Mouse (Mus musculus): ENCODE data around the gene Tmem200b. TPM values are rescaled to one million over a fixed set of nuclear protein-coding genes. Genes with fewer than 3 reads are reported as not detected.

The Tmem200b gene
- total RNA-seq, 1 experiment, result 1.8 TPM

DNA sequence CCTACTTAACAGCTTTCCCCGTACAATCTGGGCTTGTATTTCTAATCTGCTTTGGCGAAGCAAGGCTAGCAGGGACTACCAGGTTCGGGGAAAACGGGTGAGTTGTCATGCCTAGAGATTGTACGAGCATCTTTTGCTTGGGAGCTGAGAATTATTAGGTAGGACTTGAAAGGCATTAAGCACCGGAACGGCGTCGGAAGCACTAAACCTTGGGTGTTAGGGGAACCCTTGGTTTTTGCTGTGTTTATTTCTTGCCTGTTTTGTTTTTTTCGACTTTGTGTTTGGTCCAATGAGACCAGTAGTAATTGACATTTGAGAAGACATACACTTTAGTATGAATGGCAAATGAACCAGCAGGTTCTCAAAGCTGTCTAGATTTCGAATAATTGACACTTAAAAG lies 47.0 kb upstream of the Tmem200b start:
- Histone ChIP-seq H3K4me1 (ENCODE audit: control insufficient read depth in 2 of 2, insufficient read depth in 2 of 2, low read length in 2 of 2, poor library complexity in 1 of 2) (peaks cover 5 to 14% of the 10 kb centered on the region in 2 experiments; a peak in 3 of 4 replicates), H3K9me3 (ENCODE audit: control insufficient read depth, insufficient read depth, low read depth, low read length) (no peaks in the 10 kb centered on the region), H3K36me3 (ENCODE audit: control insufficient read depth, insufficient read depth, low read length, poor library complexity, severe bottlenecking) (peaks cover 2% of the 10 kb centered on the region; the same call in 1 of the 2 replicates), H3K9ac (ENCODE audit: insufficient read depth, low read depth, low read length, poor library complexity, severe bottlenecking) (peak overlapping the region; percentile 100), H3K27ac (ENCODE audit: insufficient read depth, low read depth, low read length, poor library complexity, severe bottlenecking) (no peak overlapping the region), H3K4me3 (ENCODE audit: insufficient read depth in 1 of 2, low read depth in 1 of 2, low read length in 2 of 2, poor library complexity in 1 of 2, severe bottlenecking in 1 of 2) (peak overlapping the region; percentile 98 to 99)
- in situ Hi-C loops (cut with MboI; ENCODE audit: low sequenced_read_pairs in 2 of 2, unreplicated experiment in 2 of 2), result no loop called here
- no peak for DNase-seq (ENCODE audit: low read depth, low spot score)
- TF ChIP-seq MAFK (IDR thresholded peaks at IDR 0.05; ENCODE audit: insufficient read depth, low read depth, low read length) (no peak), ZNF384 (IDR thresholded peaks at IDR 0.05; ENCODE audit: low read depth, low read length) (no peak), ZC3H11A (IDR thresholded peaks at IDR 0.05; ENCODE audit: borderline replicate concordance, low read depth, low read length) (no peak), HCFC1 (IDR thresholded peaks at IDR 0.05; ENCODE audit: borderline replicate concordance, insufficient read depth, low read length) (no peak), CHD2 (IDR thresholded peaks at IDR 0.05; ENCODE audit: low read depth, low read length) (no peak)

DNA sequence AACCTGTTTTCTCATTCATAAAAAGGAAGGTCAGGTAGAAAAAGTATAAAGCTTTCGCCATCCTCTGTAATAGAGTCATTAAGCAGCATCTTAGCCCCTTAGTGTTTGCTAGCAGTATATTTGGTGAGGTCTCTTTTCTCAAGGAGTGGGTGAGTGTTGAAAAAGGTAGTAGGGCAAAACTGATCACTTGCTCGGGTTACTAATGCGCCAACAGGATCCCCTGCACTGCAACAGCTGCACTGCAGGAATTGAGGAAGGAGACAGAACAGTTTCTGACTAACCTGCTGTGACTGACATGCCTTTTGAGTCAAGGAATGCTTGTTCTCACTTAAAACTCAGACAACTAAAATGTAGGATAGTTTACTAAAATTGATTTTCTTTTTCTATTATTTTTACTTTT lies 46.3 kb upstream of the Tmem200b start:
- in situ Hi-C loops (cut with MboI; ENCODE audit: low sequenced_read_pairs in 2 of 2, unreplicated experiment in 2 of 2), result no loop called here
- DNase-seq (ENCODE audit: low read depth, low spot score), result no peak
- H3K9me3 ChIP-seq (ENCODE audit: control insufficient read depth, insufficient read depth, low read depth, low read length), result no peaks in the 10 kb centered on the region
- no peak overlapping the region for H3K27ac ChIP-seq (ENCODE audit: insufficient read depth, low read depth, low read length, poor library complexity, severe bottlenecking)
- peaks cover 1% of the 10 kb centered on the region; the same call in 1 of the 2 replicates for H3K36me3 ChIP-seq (ENCODE audit: control insufficient read depth, insufficient read depth, low read length, poor library complexity, severe bottlenecking)
- TF ChIP-seq CHD2 (IDR thresholded peaks at IDR 0.05; ENCODE audit: low read depth, low read length) (no peak), ZNF384 (IDR thresholded peaks at IDR 0.05; ENCODE audit: low read depth, low read length) (no peak), MAFK (IDR thresholded peaks at IDR 0.05; ENCODE audit: insufficient read depth, low read depth, low read length) (no peak), HCFC1 (IDR thresholded peaks at IDR 0.05; ENCODE audit: borderline replicate concordance, insufficient read depth, low read length) (no peak), ZC3H11A (IDR thresholded peaks at IDR 0.05; ENCODE audit: borderline replicate concordance, low read depth, low read length) (no peak)
- H3K4me3 ChIP-seq (ENCODE audit: insufficient read depth in 1 of 2, low read depth in 1 of 2, low read length in 2 of 2, poor library complexity in 1 of 2, severe bottlenecking in 1 of 2), result peak overlapping the region in 1 of 2 experiments; percentile 99; a peak in 2 of 4 replicates
- no peak overlapping the region; the same call in 1 of the 2 replicates for H3K9ac ChIP-seq (ENCODE audit: insufficient read depth, low read depth, low read length, poor library complexity, severe bottlenecking)
- H3K4me1 ChIP-seq (ENCODE audit: control insufficient read depth in 2 of 2, insufficient read depth in 2 of 2, low read length in 2 of 2, poor library complexity in 1 of 2), result peaks cover 5 to 14% of the 10 kb centered on the region in 2 experiments; a peak in 3 of 4 replicates

DNA sequence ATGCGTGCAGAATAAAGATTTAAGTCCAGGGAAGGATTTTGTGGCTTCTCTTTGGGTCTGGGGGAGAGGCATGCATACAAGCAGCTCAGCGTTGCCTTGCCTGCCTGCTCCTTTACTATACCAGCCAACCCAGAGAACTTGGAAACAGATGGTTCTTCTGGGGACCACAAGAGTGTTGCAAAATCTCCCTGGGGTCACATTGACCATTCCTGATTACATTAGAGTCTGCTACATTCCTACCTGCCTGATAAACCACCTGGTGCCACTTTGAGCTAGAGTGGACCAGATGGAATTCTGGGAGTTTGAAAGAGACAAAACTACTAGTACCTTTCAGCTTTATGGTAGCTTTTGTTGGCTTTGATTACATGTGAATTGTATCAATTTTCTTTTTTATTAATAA lies 44.7 kb upstream of the Tmem200b start:
- DNase-seq (ENCODE audit: low read depth, low spot score), result no peak
- H3K27ac ChIP-seq (ENCODE audit: insufficient read depth, low read depth, low read length, poor library complexity, severe bottlenecking), result no peak overlapping the region
- peaks cover 5 to 14% of the 10 kb centered on the region in 2 experiments; a peak in 3 of 4 replicates for H3K4me1 ChIP-seq (ENCODE audit: control insufficient read depth in 2 of 2, insufficient read depth in 2 of 2, low read length in 2 of 2, poor library complexity in 1 of 2)
- TF ChIP-seq ZNF384 (IDR thresholded peaks at IDR 0.05; ENCODE audit: low read depth, low read length), result no peak
- TF ChIP-seq CHD2 (IDR thresholded peaks at IDR 0.05; ENCODE audit: low read depth, low read length), result no peak
- no peak for TF ChIP-seq ZC3H11A (IDR thresholded peaks at IDR 0.05; ENCODE audit: borderline replicate concordance, low read depth, low read length)
- TF ChIP-seq HCFC1 (IDR thresholded peaks at IDR 0.05; ENCODE audit: borderline replicate concordance, insufficient read depth, low read length), result no peak
- TF ChIP-seq MAFK (IDR thresholded peaks at IDR 0.05; ENCODE audit: insufficient read depth, low read depth, low read length), result no peak
- no peaks in the 10 kb centered on the region for H3K36me3 ChIP-seq (ENCODE audit: control insufficient read depth, insufficient read depth, low read length, poor library complexity, severe bottlenecking)
- no peak overlapping the region for H3K4me3 ChIP-seq (ENCODE audit: insufficient read depth in 1 of 2, low read depth in 1 of 2, low read length in 2 of 2, poor library complexity in 1 of 2, severe bottlenecking in 1 of 2)
- no peak overlapping the region for H3K9ac ChIP-seq (ENCODE audit: insufficient read depth, low read depth, low read length, poor library complexity, severe bottlenecking)
- no peaks in the 10 kb centered on the region for H3K9me3 ChIP-seq (ENCODE audit: control insufficient read depth, insufficient read depth, low read depth, low read length)
- in situ Hi-C loops (cut with MboI; ENCODE audit: low sequenced_read_pairs in 2 of 2, unreplicated experiment in 2 of 2), result no loop called here

DNA sequence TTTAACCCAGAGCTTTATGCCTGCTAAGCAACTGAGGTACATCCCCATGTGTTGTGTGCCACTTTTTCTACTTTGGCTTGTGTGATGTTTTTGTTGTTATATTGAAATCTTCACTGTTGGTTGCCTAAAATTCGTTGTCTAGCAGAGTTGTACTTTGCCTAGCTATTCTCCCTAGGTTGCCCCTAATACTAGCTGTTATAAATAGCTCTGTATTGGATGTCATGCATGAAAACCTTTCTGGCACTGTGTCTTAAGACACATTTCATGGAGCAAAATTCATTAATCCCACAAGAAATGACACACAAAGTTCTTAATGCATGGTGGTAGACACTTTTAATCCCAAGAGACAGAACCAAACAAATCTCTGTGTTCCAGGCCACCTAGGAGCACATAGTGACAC lies 41.9 kb upstream of the Tmem200b start:
- no peak for DNase-seq (ENCODE audit: low read depth, low spot score)
- in situ Hi-C loops (cut with MboI; ENCODE audit: low sequenced_read_pairs in 2 of 2, unreplicated experiment in 2 of 2), result no loop called here
- no peaks in the 10 kb centered on the region for H3K9me3 ChIP-seq (ENCODE audit: control insufficient read depth, insufficient read depth, low read depth, low read length)
- peaks cover 5 to 14% of the 10 kb centered on the region in 2 experiments; a peak in 3 of 4 replicates for H3K4me1 ChIP-seq (ENCODE audit: control insufficient read depth in 2 of 2, insufficient read depth in 2 of 2, low read length in 2 of 2, poor library complexity in 1 of 2)
- no peaks in the 10 kb centered on the region for H3K36me3 ChIP-seq (ENCODE audit: control insufficient read depth, insufficient read depth, low read length, poor library complexity, severe bottlenecking)
- H3K9ac ChIP-seq (ENCODE audit: insufficient read depth, low read depth, low read length, poor library complexity, severe bottlenecking), result no peak overlapping the region
- H3K27ac ChIP-seq (ENCODE audit: insufficient read depth, low read depth, low read length, poor library complexity, severe bottlenecking), result no peak overlapping the region
- TF ChIP-seq CHD2 (IDR thresholded peaks at IDR 0.05; ENCODE audit: low read depth, low read length), result no peak
- no peak overlapping the region for H3K4me3 ChIP-seq (ENCODE audit: insufficient read depth in 1 of 2, low read depth in 1 of 2, low read length in 2 of 2, poor library complexity in 1 of 2, severe bottlenecking in 1 of 2)

DNA sequence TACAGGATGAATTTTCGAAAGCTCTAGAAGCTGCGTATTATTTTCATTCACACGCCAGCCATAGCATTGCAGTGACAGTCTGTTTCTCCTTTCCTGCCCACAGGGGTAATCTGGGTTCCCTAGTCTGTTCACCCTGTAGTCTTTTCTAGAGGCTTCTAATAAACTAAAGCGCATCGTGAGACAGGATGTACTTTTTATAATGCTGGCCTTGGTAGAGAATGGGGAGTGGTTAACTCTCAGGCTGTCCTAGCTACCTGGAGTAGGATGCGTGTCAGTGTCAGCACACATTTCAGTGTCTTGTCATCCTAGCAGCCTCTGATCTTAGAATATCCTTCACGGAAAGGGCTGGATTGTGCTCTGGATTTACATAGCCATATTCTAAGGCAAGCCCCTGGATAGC lies 40.3 kb upstream of the Tmem200b start:
- TF ChIP-seq MAFK (IDR thresholded peaks at IDR 0.05; ENCODE audit: insufficient read depth, low read depth, low read length) (no peak), ZNF384 (IDR thresholded peaks at IDR 0.05; ENCODE audit: low read depth, low read length) (no peak), CHD2 (IDR thresholded peaks at IDR 0.05; ENCODE audit: low read depth, low read length) (no peak), ZC3H11A (IDR thresholded peaks at IDR 0.05; ENCODE audit: borderline replicate concordance, low read depth, low read length) (no peak), HCFC1 (IDR thresholded peaks at IDR 0.05; ENCODE audit: borderline replicate concordance, insufficient read depth, low read length) (no peak)
- no peak for DNase-seq (ENCODE audit: low read depth, low spot score)
- Histone ChIP-seq H3K9ac (ENCODE audit: insufficient read depth, low read depth, low read length, poor library complexity, severe bottlenecking) (no peak overlapping the region), H3K36me3 (ENCODE audit: control insufficient read depth, insufficient read depth, low read length, poor library complexity, severe bottlenecking) (peaks cover 11% of the 10 kb centered on the region), H3K4me3 (ENCODE audit: insufficient read depth in 1 of 2, low read depth in 1 of 2, low read length in 2 of 2, poor library complexity in 1 of 2, severe bottlenecking in 1 of 2) (no peak overlapping the region), H3K9me3 (ENCODE audit: control insufficient read depth, insufficient read depth, low read depth, low read length) (no peaks in the 10 kb centered on the region), H3K27ac (ENCODE audit: insufficient read depth, low read depth, low read length, poor library complexity, severe bottlenecking) (no peak overlapping the region), H3K4me1 (ENCODE audit: control insufficient read depth in 2 of 2, insufficient read depth in 2 of 2, low read length in 2 of 2, poor library complexity in 1 of 2) (peaks cover 5 to 6% of the 10 kb centered on the region in 2 experiments; a peak in 3 of 4 replicates)
- in situ Hi-C loops (cut with MboI; ENCODE audit: low sequenced_read_pairs in 2 of 2, unreplicated experiment in 2 of 2), result no loop called here
